Mouse (Mus musculus): Measurements from ENCODE around the gene Snx25. TPM values are rescaled to one million over a fixed set of nuclear protein-coding genes. Genes with fewer than 3 reads are reported as not detected.
A peak's percentile ranks its signal among the peaks of the same experiment; 100 is the strongest.

The Snx25 gene
- total and polyA plus RNA-seq, 2 experiments from 2014 or later = 8.4 to 36.9 TPM

DNA sequence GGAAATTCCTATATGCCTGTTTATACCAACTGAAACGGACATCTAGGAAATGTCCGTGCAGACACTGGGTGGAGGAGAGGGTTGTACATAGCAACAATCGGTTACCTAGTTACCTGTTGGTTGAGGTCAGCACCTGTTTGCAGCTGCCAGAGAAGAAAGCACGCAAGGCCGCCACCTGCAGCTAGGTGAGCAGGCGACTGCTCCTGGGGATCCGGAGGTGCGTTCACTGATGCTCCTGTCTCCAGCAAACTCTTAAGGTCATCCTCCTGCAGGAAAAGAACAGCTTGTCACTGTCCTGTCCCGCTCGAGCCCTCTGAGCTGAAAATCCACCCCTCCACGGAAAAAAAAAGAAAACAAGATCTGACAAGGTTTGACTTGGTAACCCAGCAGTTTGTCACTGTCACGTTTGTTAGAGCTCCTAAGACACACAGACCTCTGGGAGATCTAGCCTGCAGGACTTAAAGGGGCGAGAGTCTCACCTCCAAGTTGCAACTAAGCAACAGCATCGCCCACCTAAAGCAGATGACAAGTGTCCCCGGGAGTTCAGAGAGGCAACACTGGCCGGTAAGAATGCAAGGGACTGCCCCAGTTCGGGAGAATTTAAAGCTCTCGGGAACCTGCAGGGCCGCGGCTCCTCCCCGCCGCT is 152.7 kb downstream of the Snx25 start, which contains the start of gene Lrp2bp:
Gene Lrp2bp (plus strand): TSS at position 166 of the 646 bp plus-strand sequence.
- peaks cover 19% of the 10 kb centered on the region; the same call in 1 of the 2 replicates for H3K36me3 ChIP-seq (ENCODE audit: insufficient read depth, low read length)
- ATAC-seq = no peak
- DNase-seq (ENCODE audit: low spot score) = peak; percentile 33
- H3K27ac ChIP-seq = peak within 1 kb of the TSS; percentile 99
- H3K4me3 ChIP-seq (ENCODE audit: low read length) = peak within 1 kb of the TSS; percentile 53
- WGBS = 2% methylated on average over 22 of the region's 22 CpGs
- TF ChIP-seq CTCF (IDR thresholded peaks at IDR 0.05; ENCODE audit: low read depth) = peak; percentile 24; the same call in 1 of the 2 replicates
- H3K9ac ChIP-seq (replicated peaks; ENCODE audit: low read length) = peak within 1 kb of the TSS; percentile 91
- H3K4me2 ChIP-seq (ENCODE audit: low read depth, low read length) = peak within 1 kb of the TSS; percentile 86
- H3K27me3 ChIP-seq (ENCODE audit: insufficient read depth, low read length) = no peaks in the 10 kb centered on the region
- no peaks in the 10 kb centered on the region for H3K9me3 ChIP-seq (ENCODE audit: low read length)
- H3K4me1 ChIP-seq (ENCODE audit: insufficient read depth, low read length) = peaks cover 5% of the 10 kb centered on the region; the same call in 1 of the 2 replicates

DNA sequence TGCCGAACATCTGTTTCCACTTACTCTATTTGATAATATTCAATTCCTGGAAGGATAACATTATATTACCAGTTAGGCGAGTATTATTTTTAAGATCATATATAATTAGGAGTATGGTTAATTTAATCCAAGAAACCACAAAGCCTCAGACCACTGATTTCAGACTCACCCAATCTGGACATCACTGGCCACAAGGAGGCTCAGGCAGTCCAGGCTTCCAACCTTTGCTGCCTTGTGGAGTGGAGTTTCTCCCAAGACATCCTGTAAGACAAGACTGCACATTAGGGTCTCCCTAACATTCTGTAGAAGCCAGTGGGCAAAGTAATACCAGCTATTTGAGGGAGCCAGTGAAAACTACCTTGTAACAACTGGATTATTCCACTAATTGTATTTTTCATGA is 153.7 kb downstream of the Snx25 start:
- TF ChIP-seq CTCF (IDR thresholded peaks at IDR 0.05; ENCODE audit: low read depth) = peak; percentile 50
- WGBS = 90% methylated on average over 2 of the region's 2 CpGs

GRCm38 (mm10) chr8:45995576-45995975 is 156.4 kb downstream of the Snx25 start:
- 91% methylated on average over 3 of the region's 3 CpGs for WGBS
- no peak overlapping the region for H3K4me3 ChIP-seq (ENCODE audit: low read length)

More for the DNA sequence above, 153.7 kb downstream of the Snx25 start:
- ATAC-seq = no peak
- Histone ChIP-seq H3K9ac (replicated peaks; ENCODE audit: low read length) (no peak overlapping the region), H3K4me1 (ENCODE audit: insufficient read depth, low read length) (peaks cover 5% of the 10 kb centered on the region; the same call in 1 of the 2 replicates), H3K36me3 (ENCODE audit: insufficient read depth, low read length) (peaks cover 19% of the 10 kb centered on the region; the same call in 1 of the 2 replicates), H3K4me2 (ENCODE audit: low read depth, low read length) (peak overlapping the region; percentile 86), H3K9me3 (ENCODE audit: low read length) (no peaks in the 10 kb centered on the region), H3K27me3 (ENCODE audit: insufficient read depth, low read length) (no peaks in the 10 kb centered on the region), H3K27ac (no peak overlapping the region), H3K4me3 (ENCODE audit: low read length) (no peak overlapping the region)
- DNase-seq (ENCODE audit: low spot score) = no peak

DNA sequence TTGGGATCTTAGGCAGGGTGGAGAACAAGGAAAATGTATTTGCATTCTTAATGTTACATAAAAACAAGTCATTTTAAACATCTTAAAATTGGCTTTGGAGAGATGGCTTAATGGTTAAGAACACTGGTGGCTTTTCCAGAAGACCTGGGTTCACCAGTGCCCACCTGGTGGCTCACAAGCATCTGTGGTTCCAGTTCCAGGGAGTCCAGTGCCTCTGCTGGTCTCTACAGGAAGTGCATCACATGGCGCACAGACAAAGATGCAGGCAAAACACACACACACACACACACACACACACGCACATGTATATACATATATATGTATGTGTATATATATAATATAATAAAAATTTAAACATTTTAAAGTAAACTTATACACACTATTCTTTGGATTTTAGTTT is 157.8 kb downstream of the Snx25 start:
- 97% methylated on average over 2 of the region's 2 CpGs for WGBS
- Histone ChIP-seq H3K27ac (no peak overlapping the region), H3K9ac (replicated peaks; ENCODE audit: low read length) (no peak overlapping the region), H3K4me1 (ENCODE audit: insufficient read depth, low read length) (no peaks in the 10 kb centered on the region), H3K27me3 (ENCODE audit: insufficient read depth, low read length) (no peaks in the 10 kb centered on the region), H3K4me2 (ENCODE audit: low read depth, low read length) (no peak overlapping the region), H3K36me3 (ENCODE audit: insufficient read depth, low read length) (peaks cover 19% of the 10 kb centered on the region; the same call in 1 of the 2 replicates), H3K4me3 (ENCODE audit: low read length) (no peak overlapping the region), H3K9me3 (ENCODE audit: low read length) (no peaks in the 10 kb centered on the region)
- DNase-seq (ENCODE audit: low spot score) (no peak), ATAC-seq (no peak)
- TF ChIP-seq CTCF (IDR thresholded peaks at IDR 0.05; ENCODE audit: low read depth) = peak; percentile 40; the same call in 1 of the 2 replicates

More at GRCm38 (mm10) chr8:45995576-45995975, 156.4 kb downstream of the Snx25 start:
- no peak for TF ChIP-seq CTCF (IDR thresholded peaks at IDR 0.05; ENCODE audit: low read depth)
- Histone ChIP-seq H3K9me3 (ENCODE audit: low read length) (no peaks in the 10 kb centered on the region), H3K4me2 (ENCODE audit: low read depth, low read length) (no peak overlapping the region), H3K9ac (replicated peaks; ENCODE audit: low read length) (no peak overlapping the region), H3K27me3 (ENCODE audit: insufficient read depth, low read length) (no peaks in the 10 kb centered on the region), H3K36me3 (ENCODE audit: insufficient read depth, low read length) (peaks cover 19% of the 10 kb centered on the region; the same call in 1 of the 2 replicates), H3K27ac (no peak overlapping the region), H3K4me1 (ENCODE audit: insufficient read depth, low read length) (peaks cover 4% of the 10 kb centered on the region; the same call in 1 of the 2 replicates)
- DNase-seq (ENCODE audit: low spot score) (no peak), ATAC-seq (no peak)

DNA sequence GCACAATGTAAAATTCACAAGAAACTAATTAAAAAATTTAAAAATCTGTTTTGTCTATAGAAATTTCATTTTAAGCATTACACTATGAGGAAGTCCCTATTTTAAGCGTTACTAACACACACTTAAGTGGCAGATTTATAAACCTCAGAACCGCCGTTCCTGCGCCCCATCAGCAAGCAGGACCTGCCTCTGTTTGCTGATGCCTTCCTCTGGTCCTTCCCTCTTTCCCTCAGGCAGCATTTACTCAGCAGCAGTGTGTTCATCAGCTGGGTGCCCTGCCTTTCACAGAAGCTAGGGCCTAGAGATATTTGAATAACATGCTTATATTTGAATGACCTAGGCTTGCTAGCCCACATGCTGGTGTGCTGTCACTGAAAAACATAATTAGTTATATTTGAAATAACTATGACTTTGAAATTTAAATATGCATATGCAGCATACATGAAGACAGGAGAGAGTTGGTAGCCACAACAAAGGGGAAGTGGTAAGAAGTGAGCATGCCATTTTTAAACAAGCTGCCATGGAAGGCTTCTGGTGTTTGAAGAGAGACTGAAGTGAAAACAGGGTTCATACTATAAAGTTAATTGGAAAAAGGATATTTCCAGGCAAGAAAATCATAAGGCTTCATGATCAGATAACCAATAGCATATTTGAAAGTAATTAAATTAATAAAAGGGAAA is 161.2 kb downstream of the Snx25 start:
- no peak overlapping the region for H3K4me3 ChIP-seq (ENCODE audit: low read length)
- no peak overlapping the region for H3K4me2 ChIP-seq (ENCODE audit: low read depth, low read length)

DNA sequence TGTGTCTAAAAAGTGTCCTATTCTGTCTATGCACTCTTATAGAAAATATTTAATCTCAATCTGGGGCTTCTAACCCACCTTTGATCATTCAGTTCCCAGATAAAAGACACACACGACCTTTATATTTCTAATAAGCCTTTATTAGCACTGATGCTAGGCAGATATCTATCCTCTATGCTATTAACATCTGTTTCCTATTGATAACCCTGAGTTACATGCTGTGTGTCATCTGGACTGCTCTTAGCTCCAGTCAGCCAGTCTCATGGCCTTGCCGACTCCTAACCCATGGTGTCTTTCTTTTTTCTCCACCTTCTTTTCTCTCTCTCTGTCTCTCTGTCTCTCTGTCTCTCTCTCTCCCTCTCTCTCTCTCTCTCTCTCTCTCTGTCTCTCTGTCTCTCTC is 163.8 kb downstream of the Snx25 start:
- no peak for ATAC-seq
- TF ChIP-seq CTCF (IDR thresholded peaks at IDR 0.05; ENCODE audit: low read depth) = no peak
- H3K4me1 ChIP-seq (ENCODE audit: insufficient read depth, low read length) = no peaks in the 10 kb centered on the region
- H3K27ac ChIP-seq = no peak overlapping the region
- no peak overlapping the region for H3K4me3 ChIP-seq (ENCODE audit: low read length)
- DNase-seq (ENCODE audit: low spot score) = no peak
- H3K4me2 ChIP-seq (ENCODE audit: low read depth, low read length) = no peak overlapping the region
- no peaks in the 10 kb centered on the region for H3K27me3 ChIP-seq (ENCODE audit: insufficient read depth, low read length)
- H3K9me3 ChIP-seq (ENCODE audit: low read length) = no peaks in the 10 kb centered on the region
- peaks cover 8% of the 10 kb centered on the region for H3K36me3 ChIP-seq (ENCODE audit: insufficient read depth, low read length)
- WGBS = 51% methylated on average over 2 of the region's 2 CpGs
- H3K9ac ChIP-seq (replicated peaks; ENCODE audit: low read length) = no peak overlapping the region

More for the DNA sequence above, 161.2 kb downstream of the Snx25 start:
- Histone ChIP-seq H3K9me3 (ENCODE audit: low read length) (no peaks in the 10 kb centered on the region), H3K36me3 (ENCODE audit: insufficient read depth, low read length) (peaks cover 11% of the 10 kb centered on the region), H3K27ac (no peak overlapping the region), H3K9ac (replicated peaks; ENCODE audit: low read length) (no peak overlapping the region), H3K27me3 (ENCODE audit: insufficient read depth, low read length) (no peaks in the 10 kb centered on the region), H3K4me1 (ENCODE audit: insufficient read depth, low read length) (no peaks in the 10 kb centered on the region)
- DNase-seq (ENCODE audit: low spot score) (no peak), ATAC-seq (no peak)
- no peak for TF ChIP-seq CTCF (IDR thresholded peaks at IDR 0.05; ENCODE audit: low read depth)
- WGBS = 95% methylated on average over 4 of the region's 4 CpGs

Data from hindbrain, postnatal 0 days (tissue).